Mouse (Mus musculus) cortical plate, adult 2 months (tissue): ENCODE data around the gene Ephb1.

Experiments used
- CTCF ChIP-seq: fragments of 200-500 bp; IDR thresholded peaks from 2 replicates; pipeline ENCODE4 v1.5.1; 2011; ENCODE audit warnings: mild to moderate bottlenecking, control low read depth, low read length; ENCODE audit not compliant: insufficient read depth; ENCODE audit errors: extremely low read depth
- POLR2A ChIP-seq: fragments of 200-500 bp; IDR thresholded peaks from 2 replicates; pipeline ENCODE4 v1.6.1; 2011; ENCODE audit warnings: mild to moderate bottlenecking, low read length, control low read depth; ENCODE audit not compliant: insufficient read depth; ENCODE audit errors: extremely low read depth

DNA sequence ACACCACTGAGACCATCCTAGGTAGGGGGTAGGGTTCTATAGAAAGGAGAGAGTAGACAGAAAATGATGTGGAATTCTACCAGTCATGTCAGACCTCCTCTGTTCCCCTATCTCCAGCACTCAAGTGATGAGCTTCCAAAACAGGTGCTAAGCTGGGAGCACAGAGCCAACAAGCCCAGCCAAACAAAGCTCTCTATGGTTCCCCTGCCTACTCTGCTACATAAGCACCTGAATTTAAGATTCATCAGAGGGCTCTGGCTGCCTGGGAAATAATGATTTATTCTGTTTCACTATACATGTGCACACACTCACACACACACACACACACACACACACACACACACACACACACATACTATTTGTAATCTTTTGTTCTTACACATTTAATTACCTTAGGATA is 216.3 kb downstream of the Ephb1 start:
- no peak for TF ChIP-seq POLR2A
- TF ChIP-seq CTCF, result no peak
